Mouse (Mus musculus): Measurements from ENCODE around the gene Lsm10. TPM values are rescaled to one million over a fixed set of nuclear protein-coding genes. Genes with fewer than 3 reads are reported as not detected.

The Lsm10 gene
- total RNA-seq, 2 experiments from 2014 or later = 6.5 to 14.0 TPM

- no peak for ATAC-seq (replicated peaks; ENCODE audit: low FRiP score, poor library complexity, severe bottlenecking)
Observed at GRCm38 (mm10) chr4:126115871-126116521, 19.6 kb downstream of the Lsm10 start.

GRCm38 (mm10) chr4:126117116-126117515 is 20.7 kb downstream of the Lsm10 start:
- ATAC-seq (replicated peaks; ENCODE audit: low FRiP score, poor library complexity, severe bottlenecking) = no peak

GRCm38 (mm10) chr4:126118651-126119050 is 22.2 kb downstream of the Lsm10 start:
- no peak for ATAC-seq (replicated peaks; ENCODE audit: low FRiP score, poor library complexity, severe bottlenecking)

GRCm38 (mm10) chr4:126119051-126119450 is 22.6 kb downstream of the Lsm10 start:
- no peak for ATAC-seq (replicated peaks; ENCODE audit: low FRiP score, poor library complexity, severe bottlenecking)

- no peak for ATAC-seq (replicated peaks; ENCODE audit: low FRiP score, poor library complexity, severe bottlenecking)
Observed at GRCm38 (mm10) chr4:126120052-126120451, 23.6 kb downstream of the Lsm10 start.

DNA sequence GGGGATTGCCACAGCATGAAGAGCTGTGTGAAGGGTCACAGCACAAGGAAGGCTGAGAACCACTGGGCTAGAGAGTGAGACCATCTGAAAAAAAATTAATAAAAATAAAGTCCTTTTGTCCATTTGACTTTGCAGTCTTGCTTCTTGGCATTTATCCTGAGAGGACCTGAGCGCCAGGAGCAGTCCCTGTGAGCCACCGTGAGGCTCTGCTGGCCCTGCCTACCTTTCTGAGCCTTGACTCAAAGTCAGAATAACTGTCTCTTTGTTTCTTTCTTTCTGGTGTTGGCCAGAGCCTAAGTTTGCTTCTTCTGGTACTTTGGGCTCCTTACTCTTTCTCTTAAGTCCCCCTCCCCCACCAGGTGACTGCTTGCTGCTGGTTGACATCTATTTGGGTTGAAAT is 24.1 kb downstream of the Lsm10 start:
- no peak for ATAC-seq (replicated peaks; ENCODE audit: low FRiP score, poor library complexity, severe bottlenecking)

DNA sequence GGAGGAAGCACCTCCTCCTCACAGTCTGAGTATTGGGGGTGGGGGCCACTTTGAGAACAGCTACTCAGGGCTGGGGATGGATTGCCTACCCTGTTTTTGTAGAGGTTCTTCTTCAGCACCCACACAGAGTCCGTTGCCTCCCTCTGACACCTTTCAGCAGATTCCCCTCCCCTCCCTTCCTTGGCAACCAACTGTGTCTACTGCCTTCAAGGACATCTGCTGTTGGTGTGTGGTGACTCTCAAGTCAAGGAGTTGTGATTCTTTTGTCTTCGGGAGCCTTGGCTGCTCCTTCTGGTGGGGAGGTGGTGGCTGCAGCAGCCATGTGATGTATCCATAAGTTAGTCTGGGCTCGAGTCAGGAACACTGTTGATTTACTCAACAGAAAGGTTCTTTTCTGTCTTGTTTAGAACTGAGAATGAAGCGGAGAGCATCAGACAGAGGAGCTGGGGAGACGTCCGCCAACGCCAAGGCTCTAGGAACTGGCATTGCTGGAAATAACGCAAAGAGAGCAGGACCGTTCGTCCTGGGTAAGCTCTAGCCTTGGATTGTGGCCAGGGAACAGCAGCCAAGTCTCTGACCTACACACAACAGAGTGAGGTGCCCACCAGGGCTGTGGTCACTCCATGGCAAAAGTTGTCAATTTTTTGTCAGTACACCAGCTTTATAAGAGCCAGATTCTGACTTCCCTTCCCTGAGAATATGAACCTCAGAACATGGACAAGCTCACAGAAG is 27.1 kb downstream of the Lsm10 start:
- ATAC-seq (replicated peaks; ENCODE audit: low FRiP score, poor library complexity, severe bottlenecking) = no peak

DNA sequence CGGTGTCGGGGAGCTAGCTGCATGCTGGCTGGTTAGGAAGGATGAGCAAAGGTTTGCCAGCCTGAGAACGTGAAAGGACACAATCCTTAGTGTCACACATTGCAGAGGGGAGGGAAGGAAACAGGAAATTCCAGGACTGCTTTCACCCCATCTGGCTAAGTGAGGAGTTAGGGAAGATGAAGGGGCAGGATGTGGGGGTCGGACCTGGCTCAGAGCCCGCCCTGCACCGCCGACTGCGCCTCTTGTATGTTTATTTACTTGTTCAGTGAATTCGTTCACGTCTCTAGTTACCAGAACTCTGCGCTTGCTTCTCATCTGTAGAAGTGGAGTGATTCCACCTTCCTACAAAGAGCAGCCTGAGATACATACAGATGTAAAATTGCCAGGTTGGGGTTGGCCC is 34.1 kb downstream of the Lsm10 start:
- ATAC-seq (replicated peaks; ENCODE audit: low FRiP score, poor library complexity, severe bottlenecking) = no peak

GRCm38 (mm10) chr4:126131290-126132121 is 35.1 kb downstream of the Lsm10 start:
- no peak for ATAC-seq (replicated peaks; ENCODE audit: low FRiP score, poor library complexity, severe bottlenecking)

GRCm38 (mm10) chr4:126132636-126133264 is 36.3 kb downstream of the Lsm10 start:
- no peak for ATAC-seq (replicated peaks; ENCODE audit: low FRiP score, poor library complexity, severe bottlenecking)

GRCm38 (mm10) chr4:126134236-126134635 is 37.8 kb downstream of the Lsm10 start:
- no peak for ATAC-seq (replicated peaks; ENCODE audit: low FRiP score, poor library complexity, severe bottlenecking)

- ATAC-seq (replicated peaks; ENCODE audit: low FRiP score, poor library complexity, severe bottlenecking) = no peak
Observed at GRCm38 (mm10) chr4:126134639-126135038, 38.2 kb downstream of the Lsm10 start.

GRCm38 (mm10) chr4:126137773-126138172 is 41.4 kb downstream of the Lsm10 start:
- ATAC-seq (replicated peaks; ENCODE audit: low FRiP score, poor library complexity, severe bottlenecking) = no peak

- ATAC-seq (replicated peaks; ENCODE audit: low FRiP score, poor library complexity, severe bottlenecking) = no peak
Observed at GRCm38 (mm10) chr4:126141021-126141420, 44.6 kb downstream of the Lsm10 start.

GRCm38 (mm10) chr4:126145396-126145795 is 49.0 kb downstream of the Lsm10 start:
- no peak for ATAC-seq (replicated peaks; ENCODE audit: low FRiP score, poor library complexity, severe bottlenecking)

DNA sequence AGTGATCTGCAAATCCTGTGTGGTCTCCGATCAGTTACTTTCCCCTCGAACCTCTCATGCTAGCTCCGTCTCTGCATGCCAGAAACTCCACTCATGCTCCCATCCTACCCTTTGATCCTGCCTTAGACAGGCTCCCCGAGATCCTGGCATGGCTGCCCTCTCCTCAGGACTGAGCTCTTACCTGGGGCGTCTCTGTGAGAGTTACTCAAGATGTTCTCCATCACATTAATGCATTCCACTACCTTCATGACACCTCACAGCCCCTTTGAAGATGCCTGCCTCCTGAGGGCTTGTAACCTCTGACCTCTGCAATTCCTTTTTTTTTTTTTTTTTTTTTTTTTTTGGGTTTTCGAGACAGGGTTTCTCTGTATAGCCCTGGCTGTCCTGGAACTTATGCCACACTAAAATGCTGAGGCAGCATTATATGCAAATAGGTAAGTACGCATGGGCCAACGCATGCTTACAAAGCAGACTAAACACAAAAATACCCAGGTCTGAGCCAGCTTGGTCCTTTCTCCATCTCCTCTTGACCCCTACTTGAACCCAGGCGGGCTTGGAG is 50.6 kb downstream of the Lsm10 start:
- no peak for ATAC-seq (replicated peaks; ENCODE audit: low FRiP score, poor library complexity, severe bottlenecking)

- ATAC-seq (replicated peaks; ENCODE audit: low FRiP score, poor library complexity, severe bottlenecking) = no peak
Observed at GRCm38 (mm10) chr4:126147533-126148160, 51.2 kb downstream of the Lsm10 start, which contains the start of gene Eva1b. Gene Eva1b, plus strand, starts transcription at chr4:126147744.

All from erythroblast, adult 5-6 weeks (primary cell).